Mouse (Mus musculus) left cerebral cortex, adult 18-20 months (tissue): ENCODE results near the gene Vdr. TPM values are rescaled to one million over a fixed set of nuclear protein-coding genes. Genes with fewer than 3 reads are reported as not detected.

Experiments
- DNase-seq, 2 experiments: peaks; one replicate each; pipeline ENCODE4 v3.0.0; 2021 to 2022; ENCODE audit warnings: low spot score in 2 of 2, mixed read lengths in 1 of 2
- total RNA-seq, 2 experiments: library from RNA; stranded (reverse); gene quantifications; 2 replicates each; pipeline ENCODE4 v1.2.3; 2021

Vdr gene
- total RNA-seq, 2 experiments from 2014 or later, result 0.75 to 2.3 TPM

GRCm38 (mm10) chr15:97814703-97815102 lies 95.7 kb downstream of the Vdr start:
- DNase-seq, result no peak

DNA sequence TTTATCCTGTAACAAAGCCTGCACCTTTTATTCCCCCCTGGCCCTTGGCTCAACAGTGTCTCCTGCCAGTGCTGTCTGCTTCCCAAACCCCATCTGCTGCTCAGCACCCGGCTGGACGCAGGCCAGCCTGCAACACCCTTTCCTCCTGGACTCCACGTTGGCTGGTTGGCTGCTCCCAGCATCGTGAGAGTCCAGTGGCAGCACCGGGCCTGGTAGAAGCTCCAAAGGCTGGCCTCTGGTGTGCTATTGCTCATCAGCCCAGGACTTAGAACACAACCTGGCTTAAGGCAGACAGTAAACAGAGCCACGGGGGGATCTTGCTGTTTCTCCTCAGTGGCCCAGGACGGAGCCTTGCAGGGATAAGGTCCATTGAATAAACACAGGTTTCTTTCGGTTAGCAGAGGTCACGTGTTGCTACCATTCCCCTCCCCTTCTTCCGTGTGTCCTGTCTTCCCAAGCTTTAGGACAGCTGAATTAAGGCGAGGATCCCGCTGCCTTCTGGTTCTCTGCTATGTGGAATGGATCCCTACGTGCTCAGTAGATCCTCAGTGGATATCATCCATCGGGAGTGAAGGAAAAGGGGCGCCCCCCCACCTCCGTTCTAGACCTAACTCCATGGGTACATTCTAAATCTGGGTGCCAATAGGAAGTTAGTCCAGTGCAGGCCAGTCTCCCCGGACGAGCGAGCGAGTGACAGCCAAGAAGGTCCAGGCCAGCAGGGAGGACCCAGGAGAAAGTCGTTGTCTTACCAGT lies 96.8 kb downstream of the Vdr start:
- no peak for DNase-seq

DNA sequence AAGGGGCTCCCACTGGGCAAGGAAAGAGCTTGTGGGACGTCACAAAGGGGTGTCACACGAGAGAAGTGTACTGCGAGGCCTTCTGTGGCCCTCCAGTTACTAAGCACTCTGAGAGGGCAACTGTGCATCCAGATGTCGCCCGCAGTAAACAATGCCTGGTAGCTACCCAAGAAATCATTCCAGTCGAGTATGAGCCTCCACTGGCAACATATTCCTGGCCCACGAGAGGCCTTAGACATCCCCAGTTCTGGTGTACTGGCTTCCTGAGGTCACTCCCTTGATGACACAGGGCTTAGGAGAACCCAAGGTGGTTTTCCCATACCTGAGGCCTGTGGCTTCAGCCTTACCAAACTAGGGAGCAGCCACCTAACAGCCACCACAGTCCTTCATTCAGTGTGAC lies 97.6 kb downstream of the Vdr start:
- no peak for DNase-seq

GRCm38 (mm10) chr15:97812126-97812525 lies 98.3 kb downstream of the Vdr start:
- peak; percentile 86 to 93 for DNase-seq

DNA sequence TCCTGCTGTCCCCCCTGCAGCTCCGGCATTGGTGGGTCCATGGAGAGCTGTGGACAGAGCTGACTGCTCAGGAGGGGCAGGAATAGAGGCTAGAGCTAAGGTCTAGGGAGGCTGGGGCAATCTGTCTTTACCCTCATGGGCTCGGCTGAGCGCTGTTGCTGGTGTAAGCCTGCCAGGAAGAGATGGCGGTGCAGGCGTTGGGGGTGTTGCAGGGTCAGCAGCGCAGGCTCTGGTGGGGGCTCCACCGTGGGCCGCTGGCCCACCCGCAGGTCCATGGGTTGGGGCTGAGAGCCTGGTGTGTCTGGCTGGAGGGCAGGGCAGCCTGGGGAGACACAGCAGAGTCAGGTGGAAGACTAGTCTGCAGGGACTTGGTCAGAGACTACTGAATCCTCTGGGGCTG lies 99.1 kb downstream of the Vdr start:
- DNase-seq, result no peak

- no peak for DNase-seq
Observed at GRCm38 (mm10) chr15:97810399-97810798, 100.0 kb downstream of the Vdr start.

- no peak for DNase-seq
Observed at GRCm38 (mm10) chr15:97809942-97810341, 100.5 kb downstream of the Vdr start.

DNA sequence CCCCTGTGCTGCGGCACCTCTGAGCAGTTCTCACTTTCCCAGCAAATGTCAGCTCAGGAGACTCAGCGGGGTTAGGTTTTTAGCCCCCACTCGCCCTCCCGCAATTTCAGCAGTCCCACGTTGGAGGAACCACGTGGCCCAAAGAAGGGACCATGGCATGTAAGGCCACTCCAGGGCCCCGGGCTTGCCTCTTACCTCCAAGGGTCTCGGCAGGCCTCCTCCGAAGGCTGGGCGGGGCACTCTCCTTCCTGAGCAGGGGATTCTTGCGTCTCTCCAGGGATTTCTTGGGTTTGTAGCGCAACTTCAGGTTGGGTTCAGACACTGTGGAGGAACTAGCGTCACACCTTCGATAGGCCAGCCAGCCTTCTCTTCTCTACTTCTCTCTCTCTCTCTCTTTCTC lies 101.2 kb downstream of the Vdr start:
- no peak for DNase-seq

GRCm38 (mm10) chr15:97808532-97808931 lies 101.9 kb downstream of the Vdr start:
- no peak for DNase-seq

DNA sequence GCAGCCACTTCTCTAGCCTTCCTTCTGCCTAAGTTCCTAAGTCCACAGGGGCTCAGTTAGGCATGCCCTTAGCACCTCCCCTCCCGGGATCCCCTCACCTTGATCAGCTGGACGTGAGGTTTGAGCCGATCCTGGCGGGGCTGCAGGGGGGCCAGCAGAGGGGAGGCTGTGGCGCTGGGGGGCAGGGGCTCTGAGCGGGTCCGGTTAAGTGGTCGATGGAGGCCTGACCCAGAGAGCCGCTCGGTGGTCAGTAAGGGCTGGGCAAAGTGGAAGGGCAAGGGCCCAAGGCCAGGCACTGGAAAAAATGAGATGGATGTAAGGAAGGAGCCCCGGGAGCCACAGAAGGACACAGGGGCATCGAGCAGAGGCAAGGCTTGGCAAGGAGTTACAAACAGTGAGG lies 102.6 kb downstream of the Vdr start:
- DNase-seq, result no peak

Other genes with a start within 250 kb of the Vdr start
- 10 to 100 TPM; 29.2 to 29.7 TPM for gene Rpap3, start 204.8 kb downstream of the Vdr start, total RNA-seq
- gene Endou, start 179.3 kb downstream of the Vdr start, total RNA-seq, result 1 to 10 TPM; 5.2 to 5.4 TPM
- 10 to 100 TPM; 42.6 to 44.7 TPM for gene Rapgef3, start 142.7 kb downstream of the Vdr start, total RNA-seq
- gene Slc48a1, start 132.1 kb downstream of the Vdr start, total RNA-seq, result 100 to 1,000 TPM; 154 to 168 TPM
- gene Hdac7, start 66.1 kb downstream of the Vdr start, total RNA-seq, result 10 to 100 TPM; 31.5 to 36.1 TPM
- gene Tmem106c, start 53.6 kb upstream of the Vdr start, total RNA-seq, result 10 to 100 TPM; 33.2 to 34.9 TPM
- under 1 TPM; 0.86 to 0.91 TPM for gene Col2a1, start 94.1 kb upstream of the Vdr start, total RNA-seq
- 100 to 1,000 TPM; 399 to 431 TPM for gene Pfkm, start 182.0 kb upstream of the Vdr start, total RNA-seq
- gene Senp1, start 183.1 kb upstream of the Vdr start, total RNA-seq, result 10 to 100 TPM; 11.7 to 11.8 TPM